In the genomic region with DNA sequence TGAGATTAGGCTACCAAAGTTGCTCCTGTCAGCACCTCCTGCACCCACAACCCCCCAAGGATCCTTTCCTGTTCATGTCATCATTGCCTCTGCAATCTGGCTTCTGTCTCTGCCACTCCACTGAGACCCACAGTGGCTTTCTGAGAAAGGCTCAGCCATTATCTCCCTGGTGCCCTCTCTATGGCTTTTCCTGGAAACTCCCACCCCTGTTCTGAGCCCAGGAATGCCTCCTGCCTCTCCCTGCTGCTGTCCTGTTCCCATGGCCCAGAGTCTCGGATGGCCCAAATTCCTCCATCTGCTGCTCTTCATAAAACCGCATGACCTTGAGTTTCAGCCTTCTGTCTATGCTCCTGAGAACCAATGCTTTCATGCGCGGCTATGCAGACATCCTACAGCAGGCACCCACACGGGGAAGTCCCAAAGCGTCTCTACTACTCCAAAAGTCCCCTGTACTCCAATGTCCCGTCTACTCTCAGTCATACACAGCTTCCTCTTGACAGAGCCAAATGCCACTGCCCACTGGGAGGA, we compare ENCODE assay signal across 12 mouse cellular contexts.
A peak's percentile ranks its signal among the peaks of the same experiment; 100 is the strongest.
DNase-seq lines count a peak whose midpoint lies in the region; ATAC-seq and TF ChIP-seq lines count a peak whose summit lies in the region.
"Had no signal": no experiment of that assay in that cellular context is flagged by ENCODE, and none has a peak within 500 bp of the region (broad histone marks: within the 10 kb centered on the region; RNA-seq: fewer than 3 reads in every experiment).

No protein-coding gene starts in this region.

- peak overlapping the region; percentile 47 for H3K27ac ChIP-seq in left cerebral cortex, adult 2 months
- peak overlapping the region; percentile 30; the same call in 1 of the 2 replicates for H3K27ac ChIP-seq in limb, embryonic 10.5 days
- H3K27ac ChIP-seq in neural tube, embryonic 15.5 days (replicated peaks): no peak overlapping the region
- H3K27ac ChIP-seq: neural tube, embryonic 12.5 days had no signal

- no peaks in the 10 kb centered on the region for H3K27me3 ChIP-seq in limb, embryonic 10.5 days (ENCODE audit: low read depth, poor library complexity, severe bottlenecking)
- H3K27me3 ChIP-seq in neural tube, embryonic 15.5 days (replicated peaks): no peaks in the 10 kb centered on the region
- H3K27me3 ChIP-seq: neural tube, embryonic 12.5 days had no signal

- TF ChIP-seq CTCF in left cerebral cortex, adult 2 months (IDR thresholded peaks at IDR 0.05): no peak

- no peak for DNase-seq in left cerebral cortex, adult 2 months (ENCODE audit: extremely low spot score in 1 of 2, low spot score in 2 of 2)
- DNase-seq in left cerebral cortex, postnatal 4 days: no peak
- peak; percentile 12 for DNase-seq in c-Kit-negative CD71-positive TER-119-positive erythroid progenitor cells, embryonic 14.5 days (ENCODE audit: low read depth, low spot score)
- peak; percentile 50 to 69 for DNase-seq in heart, adult 9 months (ENCODE audit: low spot score in 2 of 2)
- DNase-seq in limb, embryonic 10.5 days (ENCODE audit: low spot score): no peak
- DNase-seq in kidney, postnatal 36 days: no peak
- DNase-seq: adrenal gland, postnatal 10 days; kidney, adult 9 months; lung, embryonic 14.5 days had no signal

- no peak overlapping the region for H3K9ac ChIP-seq in neural tube, embryonic 15.5 days (replicated peaks)
- H3K9ac ChIP-seq: lung, embryonic 14.5 days; neural tube, embryonic 12.5 days had no signal

- no peak overlapping the region for H3K4me3 ChIP-seq in left cerebral cortex, adult 2 months
- no peak overlapping the region for H3K4me3 ChIP-seq in limb, embryonic 10.5 days
- H3K4me3 ChIP-seq in neural tube, embryonic 15.5 days (replicated peaks): no peak overlapping the region
- H3K4me3 ChIP-seq: neural tube, embryonic 12.5 days had no signal

- intact Hi-C loops in left cerebral cortex, adult 2 months (cut with DNase I): no loop called here
- intact Hi-C loops in left cerebral cortex, postnatal 4 days (cut with DNase I): no loop called here

- ATAC-seq in neural tube, embryonic 15.5 days (ENCODE audit: low FRiP score): no peak
- no peak for ATAC-seq in megakaryocyte-erythroid progenitor cell, adult 5-6 weeks (replicated peaks; ENCODE audit: low FRiP score, low TSS enrichment, poor library complexity, severe bottlenecking)

- H3K4me2 ChIP-seq in neural tube, embryonic 15.5 days: no peak overlapping the region
- H3K4me2 ChIP-seq: lung, embryonic 14.5 days; neural tube, embryonic 12.5 days had no signal

- peaks cover 21% of the 10 kb centered on the region for H3K4me1 ChIP-seq in limb, embryonic 10.5 days
- 0 out of 2 replicates have a peak, but pooled peaks cover 16% of the 10 kb centered on the region for H3K4me1 ChIP-seq in neural tube, embryonic 15.5 days

- H3K36me3 ChIP-seq in limb, embryonic 10.5 days: no peaks in the 10 kb centered on the region
- no peaks in the 10 kb centered on the region for H3K36me3 ChIP-seq in neural tube, embryonic 15.5 days
- H3K36me3 ChIP-seq: neural tube, embryonic 12.5 days had no signal

- 92% methylated on average over 7 of the region's 7 CpGs for WGBS in limb, embryonic 10.5 days
- 89% methylated on average over 7 of the region's 7 CpGs for WGBS in neural tube, embryonic 15.5 days

- no peaks in the 10 kb centered on the region for H3K9me3 ChIP-seq in limb, embryonic 10.5 days (replicated peaks)
- H3K9me3 ChIP-seq in neural tube, embryonic 15.5 days (replicated peaks): no peaks in the 10 kb centered on the region
- H3K9me3 ChIP-seq: neural tube, embryonic 12.5 days had no signal

Comparison
In these comparisons a context has a peak if more than half of its experiments do, and no peak if none do; other contexts are left out.
1. DNase-seq: peak in c-Kit-negative CD71-positive TER-119-positive erythroid progenitor cells, embryonic 14.5 days (single experiment) and heart, adult 9 months (2 of 2); none in left cerebral cortex, adult 2 months (0 of 2), left cerebral cortex, postnatal 4 days (single experiment), limb, embryonic 10.5 days (single experiment) and kidney, postnatal 36 days (0 of 2).